Mouse (Mus musculus) brain, embryonic 14.5 days (tissue): ENCODE data around the gene Sbno2.

Experiments used
- CTCF ChIP-seq: fragments of 200-500 bp; IDR thresholded peaks from 2 replicates; pipeline ENCODE4 v1.5.1; 2012; ENCODE audit warnings: inconsistent platforms, mild to moderate bottlenecking, moderate library complexity, borderline replicate concordance; ENCODE audit not compliant: insufficient read depth, insufficient read length; ENCODE audit errors: extremely low read depth
- POLR2A ChIP-seq: fragments of 200-500 bp; IDR thresholded peaks from 2 replicates; pipeline ENCODE4 v1.6.1; 2012; ENCODE audit warnings: mild to moderate bottlenecking, inconsistent platforms, borderline replicate concordance; ENCODE audit not compliant: poor library complexity, insufficient read depth, insufficient read length, severe bottlenecking; ENCODE audit errors: extremely low read depth

DNA sequence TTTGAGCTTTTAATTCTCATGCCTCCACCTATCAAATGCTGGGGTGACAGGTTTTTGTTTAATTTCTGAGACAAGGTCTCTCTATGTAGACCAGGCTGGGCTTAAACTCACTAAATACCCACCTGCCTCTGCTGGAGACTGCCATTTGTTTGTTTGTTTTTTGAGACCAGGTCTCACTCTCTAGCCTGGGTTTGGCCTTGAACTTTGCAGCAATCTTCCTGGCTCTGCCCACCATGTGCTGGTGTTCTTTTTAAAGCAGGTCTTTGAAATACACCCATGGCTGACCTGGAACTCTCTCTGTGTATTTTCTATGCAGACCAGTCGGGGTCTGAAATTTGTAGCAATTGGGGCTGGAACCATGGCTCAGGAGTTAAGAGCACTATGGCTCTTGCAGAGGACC, 30.3 kb upstream of the Sbno2 start:
- TF ChIP-seq CTCF, result no peak
- no peak for TF ChIP-seq POLR2A
